Mouse (Mus musculus) erythroblast, embryonic 14.5 days (primary cell): Measurements from ENCODE around the gene Ptgr2.

Source experiments
- GATA1 ChIP-seq: IDR thresholded peaks from 2 replicates; pipeline ENCODE4 v1.6.1; 2012; ENCODE audit warnings: low read length, inconsistent platforms, mixed read lengths
- TAL1 ChIP-seq: IDR thresholded peaks from 3 replicates; pipeline ENCODE4 v1.6.1; 2012; ENCODE audit warnings: low read length, inconsistent platforms, mixed read lengths

DNA sequence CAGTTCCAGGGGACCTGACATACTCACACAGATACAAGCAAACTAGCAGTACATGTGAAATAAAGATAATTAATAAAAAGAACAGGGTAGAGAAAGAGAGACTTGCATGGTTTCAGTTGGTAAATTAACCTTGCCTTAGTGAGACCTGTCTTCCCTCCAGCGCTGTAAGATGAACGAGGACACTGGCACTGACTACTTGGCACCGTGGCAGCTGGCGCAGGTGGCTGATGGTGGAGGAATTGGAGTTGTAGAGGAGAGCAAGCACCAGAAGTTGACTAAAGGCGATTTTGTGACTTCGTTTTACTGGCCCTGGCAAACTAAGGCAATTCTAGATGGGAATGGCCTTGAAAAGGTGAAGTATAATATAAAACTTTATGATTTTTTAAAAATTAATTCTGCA, 12.8 kb downstream of the Ptgr2 start:
- TF ChIP-seq GATA1 (no peak), TAL1 (no peak)
